In the genomic region with DNA sequence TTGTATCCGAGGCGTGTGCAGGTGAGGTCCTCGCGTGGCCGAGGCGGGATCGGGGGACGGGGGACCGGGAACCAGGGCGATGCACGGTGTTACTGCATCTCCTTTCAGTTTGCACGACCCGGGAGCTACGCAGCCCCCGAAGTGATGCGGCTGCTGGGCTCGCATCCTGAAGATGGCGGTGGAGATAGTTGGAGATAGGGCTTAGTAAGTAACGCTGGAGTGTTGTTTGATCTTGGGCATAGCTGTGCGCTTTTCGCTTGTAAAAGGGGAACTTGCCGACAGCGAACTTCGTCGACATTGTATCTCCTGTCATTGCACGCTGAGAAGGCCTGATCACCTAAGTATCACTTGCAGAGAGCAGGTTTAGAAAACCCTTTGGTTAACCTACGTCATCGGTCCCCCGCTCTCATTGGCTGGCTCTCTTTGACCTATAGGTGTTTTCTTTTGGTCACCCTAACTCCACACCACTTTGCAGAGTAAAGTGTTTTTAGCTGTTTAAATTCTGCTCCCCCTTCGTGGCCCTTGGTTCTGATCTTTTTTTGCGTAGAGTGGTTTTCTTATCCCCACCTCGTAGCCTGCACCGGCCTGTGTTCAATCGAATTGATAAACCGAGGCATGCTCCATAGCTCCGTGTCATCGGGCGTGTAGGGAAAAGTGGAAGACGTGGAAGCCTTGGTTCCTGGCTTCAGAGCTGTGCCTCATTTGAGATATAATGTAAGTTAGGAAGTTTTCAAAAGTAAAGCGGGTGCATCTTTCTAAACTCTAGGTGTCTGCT, we compare ENCODE assay signal across 8 mouse cellular contexts. TPM values are rescaled to one million over a fixed set of nuclear protein-coding genes. Genes with fewer than 3 reads are reported as not detected.
DNase-seq lines count a peak whose midpoint lies in the region; ATAC-seq and TF ChIP-seq lines count a peak whose summit lies in the region.

No protein-coding gene starts in this region.

- H3K9me3 ChIP-seq in stomach, embryonic 15.5 days = no peaks in the 10 kb centered on the region

- peak overlapping the region; percentile 77 for H3K9ac ChIP-seq in stomach, embryonic 15.5 days

- H3K36me3 ChIP-seq in stomach, embryonic 15.5 days = no peaks in the 10 kb centered on the region

- peak; percentile 36 for ATAC-seq in inflammation-experienced regulatory T-cells, adult 6 months
- no peak; the same call in 1 of the 2 replicates for ATAC-seq in stomach, embryonic 15.5 days (ENCODE audit: insufficient read depth, low FRiP score, low read depth)

- H3K4me3 ChIP-seq in embryonic fibroblast, embryonic 13.5 days (ENCODE audit: insufficient read depth, low read length) = peak overlapping the region; percentile 89
- H3K4me3 ChIP-seq in stomach, embryonic 15.5 days (replicated peaks) = peak overlapping the region; percentile 98

- WGBS in stomach, embryonic 15.5 days = 2% methylated on average over 40 of the region's 40 CpGs

- TF ChIP-seq POLR2A in embryonic fibroblast, embryonic 13.5 days (IDR thresholded peaks at IDR 0.05; ENCODE audit: low read depth, low read length) = peak; percentile 45

- H3K27ac ChIP-seq in embryonic fibroblast, embryonic 13.5 days (ENCODE audit: insufficient read depth, low read length) = peak overlapping the region; percentile 49
- peak overlapping the region; percentile 100 for H3K27ac ChIP-seq in stomach, embryonic 15.5 days

- no peak for TF ChIP-seq CTCF in embryonic fibroblast, embryonic 13.5 days (IDR thresholded peaks at IDR 0.05; ENCODE audit: borderline replicate concordance, insufficient read depth, low read length)

- no peaks in the 10 kb centered on the region for H3K27me3 ChIP-seq in stomach, embryonic 15.5 days (replicated peaks)

- H3K4me2 ChIP-seq in stomach, embryonic 15.5 days = peak overlapping the region; percentile 74

- peak; percentile 27 for DNase-seq in adrenal gland, postnatal 25 days
- no peak for DNase-seq in adrenal gland, adult 8-10 months
- peak; percentile 47 to 58 for DNase-seq in right cerebral cortex, postnatal 10 days (ENCODE audit: low spot score in 2 of 2)
- DNase-seq in right cerebral cortex, postnatal 25 days = no peak
- peak; percentile 60 for DNase-seq in lung, postnatal 36 days

- H3K4me1 ChIP-seq in embryonic fibroblast, embryonic 13.5 days (ENCODE audit: control insufficient read depth, insufficient read depth, low read length) = 0 out of 2 replicates have a peak, but pooled peaks cover 2% of the 10 kb centered on the region
- H3K4me1 ChIP-seq in stomach, embryonic 15.5 days = peaks cover 18% of the 10 kb centered on the region; the same call in 1 of the 2 replicates

RNA-seq across cellular contexts. Expression of gene Usp48, which starts 1.1 kb away (rescaled TPM):
- total RNA-seq in adrenal gland, postnatal 25 days (2021) = 130 and 144 TPM in 2 replicates
- total RNA-seq in adrenal gland, adult 8-10 months (2022) = 100 to 1,000 TPM; 116 to 227 (median 148) TPM
- polyA plus RNA-seq in embryonic fibroblast, embryonic 13.5 days (2011; ENCODE audit: insufficient read length, low read depth, missing spikeins) = 88.4 and 109 TPM in 2 replicates
- polyA plus RNA-seq in inflammation-experienced regulatory T-cells, adult 6 months (2017; shearing (Covaris generic)) = 10 to 100 TPM; 50.7 to 65.5 (median 59.6) TPM
- 63.8 and 68.8 TPM in 2 replicates for polyA plus RNA-seq in stomach, embryonic 15.5 days (2015; fragmentation: Nextera tagmentation; extraction: Ambion mirVana)

RNA-seq across cellular contexts. Expression of gene Ldlrad2, which starts 20.3 kb away (rescaled TPM):
- total RNA-seq in adrenal gland, postnatal 25 days (2021) = not detected in 2 replicates
- total RNA-seq in adrenal gland, adult 8-10 months (2022) = not detected
- polyA plus RNA-seq in embryonic fibroblast, embryonic 13.5 days (2011; ENCODE audit: insufficient read length, low read depth, missing spikeins) = not detected in 2 replicates
- not detected for polyA plus RNA-seq in inflammation-experienced regulatory T-cells, adult 6 months (2017; shearing (Covaris generic))
- not detected in 2 replicates for polyA plus RNA-seq in stomach, embryonic 15.5 days (2015; fragmentation: Nextera tagmentation; extraction: Ambion mirVana)

Comparison
In these comparisons a context has a peak if more than half of its experiments do, and no peak if none do; other contexts are left out.
1. DNase-seq: peak in adrenal gland, postnatal 25 days (single experiment), right cerebral cortex, postnatal 10 days (2 of 2) and lung, postnatal 36 days (single experiment); none in adrenal gland, adult 8-10 months (single experiment) and right cerebral cortex, postnatal 25 days (single experiment).